21 mouse cellular contexts compared by ENCODE assay signal in genomic region chr1:52087128-52087527, GRCm38 (mm10). TPM values are rescaled to one million over a fixed set of nuclear protein-coding genes. Genes with fewer than 3 reads are reported as not detected.
DNase-seq lines count a peak whose midpoint lies in the region; ATAC-seq and TF ChIP-seq lines count a peak whose summit lies in the region.
"Had no signal": no experiment of that assay in that cellular context is flagged by ENCODE, and none has a peak within 500 bp of the region (broad histone marks: within the 10 kb centered on the region; RNA-seq: fewer than 3 reads in every experiment).

No protein-coding gene starts in this region.

- H3K27me3 ChIP-seq in intestine, embryonic 14.5 days (replicated peaks; ENCODE audit: control insufficient read depth, insufficient read depth, low read length), result no peaks in the 10 kb centered on the region
- no peaks in the 10 kb centered on the region for H3K27me3 ChIP-seq in intestine, embryonic 16.5 days (replicated peaks; ENCODE audit: control insufficient read depth, insufficient read depth, low read length)
- no peaks in the 10 kb centered on the region for H3K27me3 ChIP-seq in intestine, embryonic 15.5 days (replicated peaks)
- H3K27me3 ChIP-seq in intestine, postnatal 0 days (replicated peaks; ENCODE audit: control insufficient read depth, insufficient read depth, low read length), result no peaks in the 10 kb centered on the region
- H3K27me3 ChIP-seq in limb, embryonic 11.5 days (ENCODE audit: control insufficient read depth, insufficient read depth, low read length), result no peaks in the 10 kb centered on the region
- no peaks in the 10 kb centered on the region for H3K27me3 ChIP-seq in limb, embryonic 10.5 days (ENCODE audit: low read depth, poor library complexity, severe bottlenecking)
- H3K27me3 ChIP-seq: CH12.LX had no signal

- H3K36me3 ChIP-seq in intestine, embryonic 14.5 days (ENCODE audit: control insufficient read depth, insufficient read depth, low read length), result no peaks in the 10 kb centered on the region
- no peaks in the 10 kb centered on the region for H3K36me3 ChIP-seq in intestine, embryonic 16.5 days (ENCODE audit: control insufficient read depth, insufficient read depth, low read length)
- no peaks in the 10 kb centered on the region for H3K36me3 ChIP-seq in intestine, embryonic 15.5 days
- H3K36me3 ChIP-seq in intestine, postnatal 0 days (ENCODE audit: control insufficient read depth, insufficient read depth), result no peaks in the 10 kb centered on the region
- no peaks in the 10 kb centered on the region for H3K36me3 ChIP-seq in limb, embryonic 11.5 days (ENCODE audit: control insufficient read depth, insufficient read depth, low read length)
- no peaks in the 10 kb centered on the region for H3K36me3 ChIP-seq in limb, embryonic 10.5 days
- H3K36me3 ChIP-seq: G1E had no signal

- H3K9me3 ChIP-seq in intestine, embryonic 14.5 days (ENCODE audit: control insufficient read depth, low read length), result no peaks in the 10 kb centered on the region
- H3K9me3 ChIP-seq in intestine, embryonic 16.5 days (ENCODE audit: control insufficient read depth, low read length), result no peaks in the 10 kb centered on the region
- H3K9me3 ChIP-seq in intestine, embryonic 15.5 days, result no peaks in the 10 kb centered on the region
- no peaks in the 10 kb centered on the region for H3K9me3 ChIP-seq in intestine, postnatal 0 days (ENCODE audit: control insufficient read depth)
- H3K9me3 ChIP-seq in limb, embryonic 11.5 days (ENCODE audit: control insufficient read depth, low read length), result no peaks in the 10 kb centered on the region
- no peaks in the 10 kb centered on the region for H3K9me3 ChIP-seq in limb, embryonic 10.5 days (replicated peaks)
- H3K9me3 ChIP-seq: G1E had no signal

- no peak overlapping the region for H3K4me3 ChIP-seq in intestine, embryonic 14.5 days (ENCODE audit: low read depth, low read length)
- no peak overlapping the region for H3K4me3 ChIP-seq in intestine, embryonic 16.5 days (ENCODE audit: low read length)
- H3K4me3 ChIP-seq in intestine, embryonic 15.5 days (replicated peaks), result no peak overlapping the region
- H3K4me3 ChIP-seq in intestine, postnatal 0 days (ENCODE audit: low read depth, low read length), result no peak overlapping the region
- H3K4me3 ChIP-seq in limb, embryonic 11.5 days (ENCODE audit: low read depth, low read length), result no peak overlapping the region
- no peak overlapping the region for H3K4me3 ChIP-seq in limb, embryonic 10.5 days

- no peak for TF ChIP-seq CTCF in intestine, postnatal 0 days (IDR thresholded peaks at IDR 0.05; ENCODE audit: low read depth)

- H3K4me2 ChIP-seq in intestine, embryonic 14.5 days (ENCODE audit: low read length), result no peak overlapping the region
- H3K4me2 ChIP-seq in intestine, embryonic 16.5 days (ENCODE audit: low read depth, low read length), result no peak overlapping the region
- H3K4me2 ChIP-seq in intestine, embryonic 15.5 days (replicated peaks), result no peak overlapping the region
- H3K4me2 ChIP-seq in intestine, postnatal 0 days (replicated peaks; ENCODE audit: low read depth), result no peak overlapping the region
- H3K4me2 ChIP-seq in limb, embryonic 11.5 days (ENCODE audit: low read depth, severe bottlenecking), result no peak overlapping the region

- peak; percentile 55; the same call in 1 of the 2 replicates for ATAC-seq in intestine, embryonic 14.5 days (replicated peaks; ENCODE audit: low FRiP score, low TSS enrichment, low read depth)
- no peak for ATAC-seq in intestine, embryonic 16.5 days
- peak; percentile 53; the same call in 1 of the 2 replicates for ATAC-seq in intestine, embryonic 15.5 days
- ATAC-seq in intestine, postnatal 0 days, result no peak
- no peak for ATAC-seq in limb, embryonic 11.5 days (ENCODE audit: insufficient number of reproducible peaks, low FRiP score, low TSS enrichment, low read depth)
- ATAC-seq: activated CD4-positive, CD25-positive, alpha-beta regulatory T cell, adult 4 months; CD4-positive, CD25-positive, alpha-beta regulatory T cell, adult 4 months; Patski had no signal

- DNase-seq in intestine, embryonic 14.5 days (ENCODE audit: low spot score), result no peak
- peak; percentile 7 for DNase-seq in limb, embryonic 11.5 days (ENCODE audit: low spot score)
- no peak for DNase-seq in limb, embryonic 10.5 days (ENCODE audit: low spot score)
- DNase-seq: adrenal gland, adult 2 months; adrenal gland, adult 8-10 months; adrenal gland, postnatal 10 days; adrenal gland, postnatal 14 days; adrenal gland, postnatal 25 days; adrenal gland, postnatal 36 days; B cell, adult 2 months; cerebellum, adult 11 months; cerebellum, adult 11-12 months; cerebellum, adult 18-20 months had no signal

- no peak overlapping the region for H3K9ac ChIP-seq in intestine, embryonic 14.5 days (ENCODE audit: low read length)
- no peak overlapping the region for H3K9ac ChIP-seq in intestine, embryonic 16.5 days (ENCODE audit: low read depth, low read length)
- H3K9ac ChIP-seq in intestine, embryonic 15.5 days, result no peak overlapping the region
- H3K9ac ChIP-seq in intestine, postnatal 0 days (ENCODE audit: low read depth, low read length), result no peak overlapping the region
- H3K9ac ChIP-seq in limb, embryonic 11.5 days (ENCODE audit: low read length), result no peak overlapping the region

- WGBS in intestine, embryonic 14.5 days, result 59% methylated on average over 1 of the region's 1 CpGs
- 68% methylated on average over 1 of the region's 1 CpGs for WGBS in intestine, embryonic 16.5 days
- 61% methylated on average over 1 of the region's 1 CpGs for WGBS in intestine, embryonic 15.5 days
- WGBS in intestine, postnatal 0 days, result 81% methylated on average over 1 of the region's 1 CpGs
- WGBS in limb, embryonic 11.5 days, result 70% methylated on average over 1 of the region's 1 CpGs
- 73% methylated on average over 1 of the region's 1 CpGs for WGBS in limb, embryonic 10.5 days

- no peaks in the 10 kb centered on the region for H3K4me1 ChIP-seq in intestine, embryonic 14.5 days (replicated peaks; ENCODE audit: control insufficient read depth, insufficient read depth, low read length)
- no peaks in the 10 kb centered on the region for H3K4me1 ChIP-seq in intestine, embryonic 16.5 days (ENCODE audit: control insufficient read depth, insufficient read depth, low read length)
- H3K4me1 ChIP-seq in intestine, embryonic 15.5 days (replicated peaks), result no peaks in the 10 kb centered on the region
- no peaks in the 10 kb centered on the region for H3K4me1 ChIP-seq in intestine, postnatal 0 days (replicated peaks; ENCODE audit: control insufficient read depth, insufficient read depth, low read length)
- H3K4me1 ChIP-seq in limb, embryonic 11.5 days (ENCODE audit: control insufficient read depth, insufficient read depth, low read length), result no peaks in the 10 kb centered on the region
- H3K4me1 ChIP-seq in limb, embryonic 10.5 days, result no peaks in the 10 kb centered on the region

- H3K27ac ChIP-seq in intestine, embryonic 14.5 days (ENCODE audit: low read depth), result no peak overlapping the region
- H3K27ac ChIP-seq in intestine, embryonic 16.5 days (ENCODE audit: low read length), result no peak overlapping the region
- H3K27ac ChIP-seq in intestine, embryonic 15.5 days, result no peak overlapping the region
- no peak overlapping the region for H3K27ac ChIP-seq in intestine, postnatal 0 days (ENCODE audit: low read depth, low read length)
- H3K27ac ChIP-seq in limb, embryonic 11.5 days (replicated peaks; ENCODE audit: low read depth, low read length), result no peak overlapping the region
- no peak overlapping the region for H3K27ac ChIP-seq in limb, embryonic 10.5 days

RNA-seq across cellular contexts. Expression of gene Stat1, which starts 32.1 kb away (rescaled TPM):
- 23.8 and 24.9 TPM in 2 replicates for polyA plus RNA-seq in intestine, embryonic 14.5 days (2014; fragmentation: Nextera tagmentation; extraction: Ambion mirVana)
- 30.3 and 33.4 TPM in 2 replicates for polyA plus RNA-seq in intestine, embryonic 16.5 days (2015; fragmentation: Nextera tagmentation; extraction: Ambion mirVana)
- polyA plus RNA-seq in intestine, embryonic 15.5 days (2015; fragmentation: Nextera tagmentation; extraction: Ambion mirVana), result 28.3 and 29.2 TPM in 2 replicates
- polyA plus RNA-seq in intestine, postnatal 0 days (2015; fragmentation: Nextera tagmentation; extraction: Ambion mirVana), result 62.6 and 67.2 TPM in 2 replicates
- polyA plus RNA-seq in limb, embryonic 11.5 days (2014; fragmentation: Nextera tagmentation; extraction: Ambion mirVana), result 14.9 and 16.1 TPM in 2 replicates
- polyA plus RNA-seq in limb, embryonic 10.5 days (2016; fragmentation: Nextera tagmentation; extraction: Ambion mirVana), result 7.2 and 10.5 TPM in 2 replicates

Comparison
In these comparisons a context has a peak if more than half of its experiments do, and no peak if none do; other contexts are left out.
1. ATAC-seq: peak in intestine, embryonic 14.5 days (single experiment) and intestine, embryonic 15.5 days (single experiment); none in intestine, embryonic 16.5 days (single experiment), intestine, postnatal 0 days (single experiment) and limb, embryonic 11.5 days (single experiment).